Mouse (Mus musculus): ENCODE measurements around the gene Ccdc184. TPM values are rescaled to one million over a fixed set of nuclear protein-coding genes. Genes with fewer than 3 reads are reported as not detected.

Gene Ccdc184
- total RNA-seq, 1 experiment from 2014 or later, result not detected

- ATAC-seq (replicated peaks; ENCODE audit: insufficient number of reproducible peaks, low FRiP score, low TSS enrichment, poor library complexity, severe bottlenecking), result no peak
These were observed 17.5 kb downstream of the Ccdc184 start for GRCm38 (mm10) chr15:98184456-98184855.

DNA sequence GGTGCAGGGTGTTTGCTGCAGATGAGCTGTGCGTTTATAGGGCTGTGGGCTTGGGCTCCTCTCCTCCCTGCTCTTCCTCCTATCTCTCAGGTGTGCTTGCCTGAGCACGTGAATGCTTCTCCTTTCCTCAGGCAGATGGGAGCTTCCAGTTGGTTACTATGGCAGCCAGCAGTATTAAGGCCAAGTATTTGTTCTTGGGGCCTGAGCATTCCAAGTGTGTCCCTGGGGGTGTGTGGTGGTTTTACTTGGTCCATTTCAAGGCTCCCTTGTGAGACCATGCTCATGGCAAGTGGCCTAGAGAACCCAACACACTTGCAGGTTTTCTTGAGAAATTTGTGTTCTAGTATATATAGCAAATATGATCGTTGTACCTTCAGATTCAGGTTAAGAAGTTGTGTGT lies 28.5 kb downstream of the Ccdc184 start, which contains the start of gene Olfr288:
Gene Olfr288, minus strand, starts transcription at position 101 of the 400 bp plus-strand sequence.
- no peak for ATAC-seq (replicated peaks; ENCODE audit: insufficient number of reproducible peaks, low FRiP score, low TSS enrichment, poor library complexity, severe bottlenecking)

- no peak for ATAC-seq (replicated peaks; ENCODE audit: insufficient number of reproducible peaks, low FRiP score, low TSS enrichment, poor library complexity, severe bottlenecking)
These were observed 42.7 kb downstream of the Ccdc184 start for GRCm38 (mm10) chr15:98209676-98210075.

GRCm38 (mm10) chr15:98213336-98213870 lies 46.4 kb downstream of the Ccdc184 start:
- no peak for ATAC-seq (replicated peaks; ENCODE audit: insufficient number of reproducible peaks, low FRiP score, low TSS enrichment, poor library complexity, severe bottlenecking)

- ATAC-seq (replicated peaks; ENCODE audit: insufficient number of reproducible peaks, low FRiP score, low TSS enrichment, poor library complexity, severe bottlenecking), result no peak
These were observed 47.2 kb downstream of the Ccdc184 start for GRCm38 (mm10) chr15:98214130-98214529.

Other genes starting within 250 kb of the Ccdc184 start
- gene Tmem106c, start 203.0 kb upstream of the Ccdc184 start, total RNA-seq (2017), result 4.1 to 9.3 TPM (median 4.1 TPM) in 3 replicates
- 1.1 TPM in 1 of 3 replicates, not detected in the others for gene Col2a1, start 162.5 kb upstream of the Ccdc184 start, total RNA-seq (2017)
- 2.6 to 3.4 TPM (median 3.3 TPM) in 3 replicates for gene Pfkm, start 74.6 kb upstream of the Ccdc184 start, total RNA-seq (2017)
- 39.4 to 66.2 TPM (median 59.8 TPM) in 3 replicates for gene Senp1, start 73.4 kb upstream of the Ccdc184 start, total RNA-seq (2017)
- 21.4 to 28.3 TPM (median 21.7 TPM) in 3 replicates for gene Asb8, start 1.5 kb upstream of the Ccdc184 start, total RNA-seq (2017)
- not detected in 3 replicates for gene Olfr288, start 28.4 kb downstream of the Ccdc184 start, total RNA-seq (2017)
- not detected in 3 replicates for gene Gm44579, start 53.8 kb downstream of the Ccdc184 start, total RNA-seq (2017)
- gene Olfr287, start 53.9 kb downstream of the Ccdc184 start, total RNA-seq (2017), result not detected in 3 replicates
- not detected in 3 replicates for gene Olfr286, start 67.3 kb downstream of the Ccdc184 start, total RNA-seq (2017)
- not detected in 3 replicates for gene H1fnt, start 90.1 kb downstream of the Ccdc184 start, total RNA-seq (2017)
- gene Zfp641, start 129.0 kb downstream of the Ccdc184 start, total RNA-seq (2017), result not detected in 3 replicates
- gene Olfr285, start 150.2 kb downstream of the Ccdc184 start, total RNA-seq (2017), result not detected in 3 replicates
- not detected in 3 replicates for gene Olfr284, start 173.8 kb downstream of the Ccdc184 start, total RNA-seq (2017)
- not detected in 3 replicates for gene Olfr283, start 213.8 kb downstream of the Ccdc184 start, total RNA-seq (2017)

Data from monocyte, adult 5-6 weeks (primary cell).